Comparison of ENCODE assay signal across 9 mouse cellular contexts in the genomic region with DNA sequence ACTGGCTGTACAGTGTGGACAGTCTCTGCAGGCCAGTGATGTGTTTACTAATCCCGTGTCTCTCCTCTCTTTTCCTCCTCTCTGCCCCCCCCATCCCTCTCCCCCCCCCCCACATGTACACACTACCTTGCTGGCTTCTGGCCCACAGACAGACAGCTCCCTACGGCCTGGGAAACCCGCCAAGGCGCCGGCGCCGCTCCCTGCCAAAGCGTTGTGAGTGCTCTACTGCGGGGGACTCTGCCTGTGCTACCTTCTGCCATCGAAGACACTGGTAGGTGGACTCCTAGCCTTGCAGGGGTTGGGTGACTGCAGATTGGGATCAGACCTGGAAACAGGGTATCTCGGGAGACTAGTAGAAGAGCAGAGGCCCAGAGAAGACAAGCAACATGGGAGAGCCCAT. TPM values are rescaled to one million over a fixed set of nuclear protein-coding genes. Genes with fewer than 3 reads are reported as not detected.
DNase-seq lines count a peak whose midpoint lies in the region; ATAC-seq and TF ChIP-seq lines count a peak whose summit lies in the region.
"Had no signal": no experiment of that assay in that cellular context is flagged by ENCODE, and none has a peak within 500 bp of the region (broad histone marks: within the 10 kb centered on the region; RNA-seq: fewer than 3 reads in every experiment).

No protein-coding gene starts in this region.

- no peak for TF ChIP-seq CTCF in heart, postnatal 0 days (IDR thresholded peaks at IDR 0.05; ENCODE audit: low read depth)

- no peaks in the 10 kb centered on the region for H3K9me3 ChIP-seq in limb, embryonic 13.5 days
- no peaks in the 10 kb centered on the region for H3K9me3 ChIP-seq in limb, embryonic 10.5 days (replicated peaks)
- no peaks in the 10 kb centered on the region for H3K9me3 ChIP-seq in heart, postnatal 0 days (replicated peaks; ENCODE audit: control insufficient read depth, low read length)
- H3K9me3 ChIP-seq in lung, embryonic 16.5 days (ENCODE audit: control insufficient read depth, low read length), result no peaks in the 10 kb centered on the region

- peaks cover 10% of the 10 kb centered on the region for H3K27me3 ChIP-seq in limb, embryonic 13.5 days
- peaks cover 27% of the 10 kb centered on the region for H3K27me3 ChIP-seq in limb, embryonic 10.5 days (ENCODE audit: low read depth, poor library complexity, severe bottlenecking)
- no peaks in the 10 kb centered on the region; the same call in 1 of the 2 replicates for H3K27me3 ChIP-seq in heart, postnatal 0 days (ENCODE audit: control insufficient read depth, insufficient read depth, low read length)
- no peaks in the 10 kb centered on the region for H3K27me3 ChIP-seq in lung, embryonic 16.5 days (ENCODE audit: control insufficient read depth, insufficient read depth, low read depth, low read length)

- peak overlapping the region; percentile 28; the same call in 1 of the 2 replicates for H3K27ac ChIP-seq in limb, embryonic 13.5 days
- no peak overlapping the region for H3K27ac ChIP-seq in limb, embryonic 10.5 days
- H3K27ac ChIP-seq in heart, postnatal 0 days (ENCODE audit: low read depth), result no peak overlapping the region
- no peak overlapping the region for H3K27ac ChIP-seq in lung, embryonic 16.5 days (ENCODE audit: low read length)

- no peak overlapping the region for H3K4me2 ChIP-seq in limb, embryonic 13.5 days (replicated peaks)
- no peak overlapping the region for H3K4me2 ChIP-seq in heart, postnatal 0 days (ENCODE audit: low read depth, low read length)
- H3K4me2 ChIP-seq in lung, embryonic 16.5 days (ENCODE audit: low read depth, low read length), result no peak overlapping the region

- peak; percentile 47 for DNase-seq in adrenal gland, adult 2 months
- DNase-seq in adrenal gland, adult 18-20 months (ENCODE audit: low spot score in 2 of 2), result no peak
- DNase-seq in limb, embryonic 10.5 days (ENCODE audit: low spot score), result no peak
- DNase-seq in heart, postnatal 0 days (ENCODE audit: low spot score), result peak; percentile 53
- no peak for DNase-seq in adipocyte (ENCODE audit: low spot score)

- H3K36me3 ChIP-seq in limb, embryonic 13.5 days, result no peaks in the 10 kb centered on the region
- no peaks in the 10 kb centered on the region for H3K36me3 ChIP-seq in limb, embryonic 10.5 days
- no peaks in the 10 kb centered on the region for H3K36me3 ChIP-seq in heart, postnatal 0 days (replicated peaks; ENCODE audit: control insufficient read depth, insufficient read depth, low read length)
- no peaks in the 10 kb centered on the region for H3K36me3 ChIP-seq in lung, embryonic 16.5 days (ENCODE audit: control insufficient read depth, insufficient read depth, low read length)

- 67% methylated on average over 11 of the region's 11 CpGs for WGBS in limb, embryonic 13.5 days
- WGBS in limb, embryonic 10.5 days, result 74% methylated on average over 11 of the region's 11 CpGs
- 18% methylated on average over 11 of the region's 11 CpGs for WGBS in heart, postnatal 0 days
- 14% methylated on average over 11 of the region's 11 CpGs for WGBS in lung, embryonic 16.5 days

- peaks cover 37% of the 10 kb centered on the region for H3K4me1 ChIP-seq in limb, embryonic 13.5 days
- peaks cover 13% of the 10 kb centered on the region for H3K4me1 ChIP-seq in limb, embryonic 10.5 days
- peaks cover 25% of the 10 kb centered on the region for H3K4me1 ChIP-seq in heart, postnatal 0 days (ENCODE audit: control insufficient read depth, insufficient read depth)
- peaks cover 24% of the 10 kb centered on the region for H3K4me1 ChIP-seq in lung, embryonic 16.5 days (replicated peaks; ENCODE audit: control insufficient read depth, insufficient read depth, low read length)

- no peak overlapping the region for H3K4me3 ChIP-seq in limb, embryonic 13.5 days
- H3K4me3 ChIP-seq in limb, embryonic 10.5 days, result no peak overlapping the region
- no peak overlapping the region for H3K4me3 ChIP-seq in heart, postnatal 0 days (ENCODE audit: low read depth, low read length)
- no peak overlapping the region for H3K4me3 ChIP-seq in lung, embryonic 16.5 days (ENCODE audit: low read length)

- H3K9ac ChIP-seq in limb, embryonic 13.5 days, result no peak overlapping the region
- no peak overlapping the region for H3K9ac ChIP-seq in heart, postnatal 0 days (replicated peaks; ENCODE audit: low read depth, low read length)
- no peak overlapping the region for H3K9ac ChIP-seq in lung, embryonic 16.5 days (ENCODE audit: low read length)

- peak; percentile 68; the same call in 1 of the 2 replicates for ATAC-seq in limb, embryonic 13.5 days (ENCODE audit: low FRiP score, low read depth)
- ATAC-seq in heart, postnatal 0 days (ENCODE audit: insufficient read depth, low read depth), result peak; percentile 31; the same call in 1 of the 2 replicates
- ATAC-seq in lung, embryonic 16.5 days (ENCODE audit: low read depth), result peak; percentile 39
- ATAC-seq in granulocyte monocyte progenitor cell, adult 5-6 weeks (replicated peaks; ENCODE audit: poor library complexity, severe bottlenecking), result no peak

- TF ChIP-seq EP300 in heart, postnatal 0 days (IDR thresholded peaks at IDR 0.05; ENCODE audit: low read depth), result no peak

RNA-seq across cellular contexts. Expression of gene Edn2, which starts 2.2 kb away (rescaled TPM):
- not detected for total RNA-seq in adrenal gland, adult 2 months (2021)
- polyA plus RNA-seq in adrenal gland, adult 2 months (2012; rRNA removed), result not detected in 2 replicates
- total RNA-seq in adrenal gland, adult 18-20 months (2021), result under 1 TPM in 1 of 2 experiments, not detected in 1; 0.26 TPM
- polyA plus RNA-seq in limb, embryonic 13.5 days (2015; fragmentation: Nextera tagmentation; extraction: Ambion mirVana), result 1.1 and 1.2 TPM in 2 replicates
- not detected in 2 replicates for polyA plus RNA-seq in limb, embryonic 10.5 days (2016; fragmentation: Nextera tagmentation; extraction: Ambion mirVana)
- 1.5 TPM in 1 of 2 replicates, not detected in the other for total RNA-seq in heart, postnatal 0 days (2014; rRNA removed; ENCODE audit: low replicate concordance)
- 0.10 and 0.20 TPM in 2 replicates for polyA plus RNA-seq in heart, postnatal 0 days (2015; fragmentation: Nextera tagmentation; extraction: Ambion mirVana)
- 0.74 and 0.85 TPM in 2 replicates for polyA plus RNA-seq in lung, embryonic 16.5 days (2015; fragmentation: Nextera tagmentation; extraction: Ambion mirVana)
- total RNA-seq in granulocyte monocyte progenitor cell, adult 5-6 weeks (2014; fragmentation: Nextera tagmentation), result not detected in 2 replicates
- not detected in 2 replicates for total RNA-seq in granulocyte monocyte progenitor cell, adult 5-6 weeks (2017)
- polyA plus RNA-seq: spleen, adult 2 months had no signal

Comparison
In these comparisons a context has a peak if more than half of its experiments do, and no peak if none do; other contexts are left out.
1. DNase-seq: peak in adrenal gland, adult 2 months (single experiment) and heart, postnatal 0 days (single experiment); none in adrenal gland, adult 18-20 months (0 of 2), limb, embryonic 10.5 days (single experiment) and adipocyte (single experiment).